Mouse (Mus musculus) telencephalon, adult 2 months (tissue): Measurements from ENCODE around the gene Nedd4.
A peak's percentile ranks its signal among the peaks of the same experiment; 100 is the strongest.
"Not testable (repeated sequence)": the region's sequence is repeated elsewhere in the genome, so short reads cannot be mapped to it uniquely, and the experiment has no call there.

Source experiments
- DNase-seq: peaks from one replicate; pipeline ENCODE4 v3.0.0-alpha.2; 2011; ENCODE audit warnings: low read depth, low spot score

Nedd4 gene

DNA sequence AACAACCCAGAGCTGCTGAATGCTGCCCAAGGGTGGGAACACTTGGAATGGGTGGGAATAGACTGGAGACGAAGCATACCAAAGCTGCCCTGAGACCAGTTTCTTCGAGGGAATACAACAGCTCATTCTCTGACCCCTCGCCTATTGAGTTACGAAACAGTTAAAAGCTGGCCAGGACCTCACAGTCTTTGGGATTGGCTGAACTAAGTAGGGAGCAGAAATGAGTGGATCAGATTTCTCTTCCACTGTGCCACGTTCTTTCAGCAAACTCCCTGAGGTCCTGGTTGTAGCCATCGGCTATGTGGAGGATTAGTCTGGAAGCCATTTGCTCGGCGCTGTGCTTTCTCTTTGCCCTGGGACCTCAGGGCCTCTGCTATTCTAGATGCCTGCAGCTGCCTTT lies 9.2 kb upstream of the Nedd4 start:
- no peak for DNase-seq

DNA sequence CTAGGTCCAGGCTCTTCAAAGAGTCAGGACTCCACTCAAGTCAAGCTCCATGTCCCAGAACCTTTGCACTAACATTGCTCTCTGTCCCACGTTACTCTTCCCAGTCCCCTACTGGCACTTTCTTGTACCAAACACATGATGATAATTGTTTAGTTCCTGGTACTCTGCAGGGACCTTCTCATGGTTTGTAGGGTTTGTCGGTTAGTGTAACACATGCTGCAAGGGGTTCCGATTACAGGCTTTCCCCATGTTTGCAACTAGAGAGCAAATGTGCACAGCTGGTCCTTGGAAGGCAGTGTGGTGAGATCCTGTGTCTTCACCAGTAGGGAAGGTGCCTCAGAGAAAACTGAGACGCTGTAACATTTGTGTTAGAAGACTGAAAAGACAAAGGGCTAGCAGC lies 8.6 kb upstream of the Nedd4 start:
- DNase-seq = no peak

DNA sequence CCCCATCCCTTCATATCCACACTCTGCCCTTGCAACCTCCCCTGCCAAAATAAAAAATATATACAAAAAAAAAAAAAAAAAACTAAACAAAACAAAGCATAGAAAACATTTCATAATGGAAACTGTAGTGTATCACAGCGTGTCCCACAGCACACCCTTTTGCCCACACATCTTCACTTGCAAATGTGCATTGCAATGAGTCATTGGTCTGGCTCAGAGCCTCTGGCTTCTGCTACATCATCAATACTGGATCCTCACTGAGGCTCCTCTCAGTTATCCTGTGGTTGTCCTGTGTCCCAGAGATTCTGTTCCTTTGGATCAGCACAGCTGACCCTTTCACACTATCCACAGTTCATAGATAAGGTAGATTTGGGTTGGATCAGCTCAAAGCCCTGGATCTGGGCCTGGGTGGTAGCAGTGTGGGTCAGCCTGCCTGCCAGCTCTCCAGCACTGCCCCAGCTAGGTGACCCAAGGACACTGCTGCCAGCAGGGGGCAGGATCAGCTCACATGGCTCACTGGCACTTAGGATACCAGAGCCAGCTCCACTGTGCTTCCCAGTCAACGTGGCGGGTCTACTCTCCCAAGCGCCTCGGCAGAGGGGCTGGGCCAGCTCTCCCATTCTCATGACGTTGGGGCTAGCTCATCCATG lies 7.4 kb upstream of the Nedd4 start:
- no peak for DNase-seq

DNA sequence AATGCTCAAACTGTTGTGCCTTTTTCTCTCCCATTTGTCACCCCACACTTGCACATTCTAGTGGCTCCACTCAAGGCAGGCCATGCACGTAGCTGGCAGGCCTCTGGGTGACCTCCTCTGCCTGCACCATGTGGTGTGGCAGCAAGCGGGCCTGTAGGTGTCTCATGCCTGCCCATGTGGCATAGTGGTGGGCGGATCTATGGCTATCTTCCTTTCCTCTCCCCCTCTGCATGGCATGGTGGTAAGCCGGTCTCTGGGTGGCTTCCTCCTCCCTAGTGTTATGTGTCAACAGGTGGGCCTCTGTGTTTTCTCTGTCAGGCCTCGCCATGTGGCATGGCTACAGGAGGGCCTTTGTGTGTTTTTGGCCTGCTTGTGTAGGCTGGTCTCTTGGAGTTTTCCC lies 6.5 kb upstream of the Nedd4 start:
- no peak for DNase-seq

DNA sequence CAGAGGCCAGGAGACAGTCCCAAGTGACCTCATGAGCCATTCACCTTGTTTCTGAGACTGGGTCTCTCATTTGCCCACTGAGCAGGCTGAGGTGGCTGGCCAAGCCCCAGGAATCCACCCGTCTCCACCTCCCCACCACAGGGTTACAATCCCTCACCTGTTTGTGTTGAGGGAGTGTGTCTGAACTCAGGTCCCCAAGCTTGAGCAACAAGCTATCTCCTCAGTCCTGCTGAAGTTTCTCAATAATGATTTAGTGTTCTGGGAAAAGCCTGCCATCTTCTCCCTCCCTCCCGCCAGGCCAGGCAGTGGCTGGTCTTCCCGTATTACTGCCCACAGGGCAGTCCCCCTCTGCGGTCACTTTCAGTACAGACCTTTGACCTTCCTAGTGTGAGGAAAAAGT lies 5.7 kb upstream of the Nedd4 start:
- no peak for DNase-seq

DNA sequence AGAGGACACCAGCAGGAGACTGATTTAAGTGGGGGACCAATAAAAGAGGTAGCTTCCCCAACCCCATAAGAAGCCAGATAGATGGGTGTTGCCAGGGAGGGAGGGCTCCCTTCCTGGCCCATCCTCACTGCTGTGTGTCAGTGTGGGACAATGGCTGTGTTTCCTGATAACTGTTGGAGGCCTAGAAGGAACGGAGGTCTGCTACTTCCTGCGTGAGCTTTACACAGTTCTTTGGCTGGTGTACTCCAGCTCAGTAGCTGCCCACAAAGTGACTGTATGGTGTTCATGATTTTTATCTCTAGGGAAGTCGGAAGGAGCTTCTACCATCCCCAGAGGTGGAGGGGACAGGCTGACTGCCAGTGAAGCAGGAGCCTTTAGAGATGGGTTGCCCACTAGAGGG lies 5.2 kb upstream of the Nedd4 start:
- DNase-seq = no peak

DNA sequence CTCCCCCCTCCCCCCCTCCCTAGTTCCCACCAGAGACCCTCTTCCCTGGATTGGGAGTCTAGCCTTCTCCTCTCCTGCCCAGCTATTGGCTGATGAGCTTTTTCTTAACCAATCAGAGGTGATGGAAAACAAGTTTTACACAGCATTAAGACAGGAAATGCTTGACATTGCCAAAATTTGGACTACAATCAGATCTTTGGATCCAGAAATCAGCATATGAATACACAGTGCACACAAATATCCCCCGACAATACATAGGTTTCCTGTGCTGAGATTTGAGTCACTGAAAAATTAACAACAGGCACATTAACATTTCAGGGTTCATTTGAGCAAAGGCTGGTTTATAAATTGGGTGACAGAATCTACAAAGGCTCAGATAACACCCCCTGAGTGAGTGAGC lies 4.5 kb upstream of the Nedd4 start:
- no peak for DNase-seq

DNA sequence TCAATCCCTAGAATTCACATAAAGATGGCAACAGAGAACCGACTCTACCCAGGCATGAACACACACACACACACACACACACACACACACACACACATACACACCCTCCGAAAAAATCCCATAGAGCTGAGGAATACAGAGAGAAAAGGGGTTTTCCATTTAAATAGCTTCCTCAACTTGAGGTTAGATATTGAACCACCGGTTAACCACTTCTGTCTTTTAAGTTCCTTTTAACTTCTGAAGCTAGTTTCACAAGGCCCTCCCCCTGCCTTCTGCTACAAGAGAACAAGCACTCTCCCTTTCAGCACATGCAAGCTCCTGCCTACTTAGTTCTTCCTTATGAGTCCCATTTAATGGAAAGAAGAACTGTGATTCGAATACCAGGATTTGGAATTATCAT lies 2.0 kb upstream of the Nedd4 start:
- no peak for DNase-seq

DNA sequence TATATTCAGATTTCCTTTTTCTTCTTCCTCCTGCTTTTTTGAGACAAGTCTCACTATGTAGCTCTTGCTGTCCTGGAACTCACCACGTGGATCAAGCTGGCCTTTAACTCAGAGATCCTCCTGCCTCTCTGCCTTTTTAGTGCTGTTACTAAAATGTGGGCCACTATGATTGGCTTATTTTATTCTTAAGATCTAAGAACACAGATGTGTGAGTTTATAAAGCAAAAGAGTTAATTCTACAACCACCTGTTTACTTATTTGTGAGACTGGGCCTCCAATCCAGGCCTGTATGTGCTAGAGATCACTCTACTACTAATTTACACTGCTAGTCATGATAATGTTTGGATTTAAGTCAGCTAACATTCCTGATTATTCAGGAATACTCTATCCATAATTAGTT lies 1.2 kb upstream of the Nedd4 start:
- no peak for DNase-seq

DNA sequence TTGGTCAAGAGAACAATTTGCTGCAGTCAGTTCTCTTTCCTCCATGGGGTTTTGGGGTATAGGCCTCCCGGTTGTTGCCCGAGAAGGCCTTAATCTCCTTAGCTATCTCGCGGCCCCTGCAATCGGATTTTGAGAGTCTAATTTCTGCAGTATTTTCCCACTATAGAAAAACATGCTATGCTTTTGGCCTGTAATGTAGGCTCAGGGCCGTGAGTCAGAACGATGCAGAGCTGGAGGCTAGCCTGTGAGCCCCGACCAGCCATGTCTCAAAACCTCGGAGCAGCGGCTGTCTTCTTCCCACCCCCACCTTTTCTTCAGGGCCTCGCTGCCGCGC lies 618 bp upstream of the Nedd4 start:
- DNase-seq = no peak

DNA sequence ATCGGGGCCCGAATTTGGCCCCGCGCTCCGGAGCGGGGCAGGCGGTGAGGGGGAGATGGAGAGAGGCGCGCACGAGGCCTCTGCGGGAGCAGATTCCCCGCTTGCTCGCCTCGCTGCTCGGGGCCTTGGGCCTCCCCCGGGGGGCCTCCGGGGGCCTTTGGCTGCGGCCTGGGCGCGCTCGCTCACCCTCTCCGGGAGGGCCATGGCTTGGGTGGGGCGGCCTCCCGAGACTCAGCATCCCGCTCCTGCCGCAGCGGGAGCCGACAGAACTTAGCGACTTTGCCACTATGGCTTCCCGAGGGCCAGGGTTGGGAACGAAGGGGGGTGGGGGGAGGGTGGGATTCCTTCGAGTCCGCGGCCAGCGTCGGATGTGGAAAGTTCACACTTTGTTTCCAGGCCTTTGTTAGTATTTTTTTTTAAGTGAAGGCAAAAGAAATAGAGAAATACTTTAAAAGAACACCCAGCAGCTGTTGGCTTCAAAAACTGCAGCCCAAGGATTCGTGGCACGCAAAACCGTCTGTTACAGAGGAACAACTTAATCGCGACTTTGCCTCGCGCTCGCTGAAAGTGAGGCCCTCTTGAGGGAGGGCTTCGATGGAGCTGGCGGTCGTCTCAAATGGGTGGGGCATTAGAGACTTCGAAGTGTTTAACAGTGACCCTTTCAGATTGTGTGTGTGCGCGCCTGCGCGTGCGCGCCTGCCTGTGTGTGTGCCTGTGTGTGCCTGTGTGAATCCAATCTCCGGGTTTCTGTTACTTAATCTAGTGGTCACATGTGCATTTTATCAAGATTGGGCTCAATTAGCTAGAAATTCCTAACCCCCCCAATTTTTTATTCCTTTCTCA lies 766 bp downstream of the Nedd4 start:
- DNase-seq = no peak

DNA sequence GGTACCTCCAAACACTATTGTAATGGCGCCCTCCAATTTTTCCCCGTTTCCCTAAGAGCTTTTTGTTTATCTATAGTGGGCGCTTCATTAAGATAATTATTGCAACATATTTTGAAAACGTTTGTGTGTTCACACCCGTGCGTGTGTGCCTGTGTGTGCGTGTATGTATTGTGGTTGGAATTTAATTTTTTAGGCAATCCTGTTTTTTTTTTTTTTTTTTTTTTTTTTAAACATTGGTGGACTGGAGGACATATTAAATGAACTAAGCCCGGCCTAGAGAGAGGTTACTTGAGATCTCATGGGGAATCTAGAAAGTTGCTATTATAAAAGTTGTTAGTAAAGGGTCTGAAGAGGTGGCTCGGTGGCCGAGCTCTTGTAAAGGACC lies 1.4 kb downstream of the Nedd4 start:
- DNase-seq = no peak

DNA sequence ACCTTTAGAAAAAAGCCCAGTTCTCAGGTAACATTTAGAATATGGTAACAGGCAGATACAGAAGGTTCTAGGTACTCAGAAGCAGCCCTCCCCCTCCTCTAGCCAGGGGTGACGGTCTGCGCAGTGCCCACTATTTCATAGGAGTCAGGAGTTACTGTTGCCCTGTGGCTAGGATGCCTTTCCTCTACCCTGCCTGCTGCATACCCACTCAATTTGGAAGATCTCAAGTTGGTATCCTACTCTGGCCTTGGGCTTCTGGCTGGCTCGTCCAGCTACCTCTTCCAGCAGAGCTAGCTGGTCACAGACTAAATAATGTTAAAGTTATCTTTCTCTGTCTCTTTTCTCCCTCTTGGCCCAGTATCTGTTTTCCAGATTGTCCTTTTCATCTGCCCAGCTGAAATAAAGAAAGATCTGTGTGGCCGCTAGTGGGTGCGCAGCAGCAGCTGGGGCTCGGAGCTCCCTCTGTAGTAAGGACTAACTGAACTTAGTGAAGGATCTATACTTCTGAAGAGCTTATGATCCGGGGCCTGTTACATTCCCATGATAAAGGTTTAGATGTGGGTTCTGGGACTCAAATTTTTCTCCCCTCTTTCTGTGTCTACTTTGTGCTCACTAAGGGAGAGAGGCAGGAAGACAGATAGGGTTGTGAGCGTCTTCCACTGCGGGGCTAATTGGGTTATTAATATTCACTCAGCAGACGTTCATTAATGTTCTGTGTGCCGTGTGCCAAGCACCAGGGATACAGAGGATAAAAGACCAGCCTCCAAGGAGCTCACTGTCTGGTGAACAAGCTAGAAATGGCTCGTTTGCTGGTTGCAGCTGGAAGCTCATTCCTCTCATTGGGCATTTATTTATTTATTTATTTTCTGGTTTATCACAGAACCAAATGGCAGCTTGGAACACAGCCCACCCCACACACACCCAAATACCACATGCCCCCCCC lies 2.5 kb downstream of the Nedd4 start:
- DNase-seq = no peak

DNA sequence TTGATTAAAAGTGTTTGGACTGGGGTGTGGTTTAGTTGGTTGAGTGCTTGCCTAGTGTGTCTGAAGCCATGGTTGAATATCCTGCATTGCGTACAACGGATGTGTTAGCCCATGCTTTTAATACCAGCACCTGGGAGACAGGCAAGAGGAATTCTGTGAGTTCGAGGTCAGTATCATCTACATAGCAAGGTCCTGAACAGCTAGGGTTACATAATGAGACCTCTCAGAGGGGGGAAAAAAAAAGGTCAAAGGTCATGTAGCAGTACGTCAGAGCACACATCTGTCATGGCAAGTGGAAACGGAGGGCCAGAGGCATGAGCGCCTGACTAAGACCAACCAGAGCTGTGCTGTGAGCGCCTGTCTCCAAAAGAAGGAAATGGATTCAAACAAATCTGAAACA lies 3.4 kb downstream of the Nedd4 start:
- no peak for DNase-seq

DNA sequence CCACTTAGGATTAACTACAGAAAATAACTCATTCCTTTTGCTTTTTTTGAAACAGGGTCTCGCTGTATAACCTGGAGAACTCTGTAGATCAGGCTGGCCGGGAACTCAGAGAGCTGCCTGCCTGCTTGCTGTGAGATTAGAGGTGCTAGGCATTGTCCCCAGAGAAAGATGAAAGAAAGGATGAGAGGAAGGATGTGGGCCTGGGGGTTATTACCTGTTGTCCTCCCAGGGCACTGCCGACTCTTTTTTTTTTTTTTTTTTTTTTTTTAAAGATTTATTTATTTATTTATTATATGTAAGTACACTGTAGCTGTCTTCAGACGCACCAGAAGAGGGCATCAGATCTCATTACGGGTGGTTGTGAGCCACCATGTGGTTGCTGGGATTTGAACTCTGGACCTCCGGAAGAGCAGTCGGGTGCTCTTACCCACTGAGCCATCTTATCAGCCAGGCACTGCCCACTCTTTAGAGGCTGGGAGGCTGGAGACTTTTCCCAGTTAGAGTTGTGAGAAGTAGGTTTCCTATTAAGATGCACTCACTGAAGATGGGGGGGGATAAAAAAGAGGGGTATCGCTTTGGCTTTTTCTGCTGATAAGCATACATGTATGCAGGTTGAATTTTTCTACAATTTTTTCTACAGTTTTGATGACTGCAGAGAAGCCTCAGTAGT lies 4.3 kb downstream of the Nedd4 start:
- not testable (repeated sequence) for DNase-seq

DNA sequence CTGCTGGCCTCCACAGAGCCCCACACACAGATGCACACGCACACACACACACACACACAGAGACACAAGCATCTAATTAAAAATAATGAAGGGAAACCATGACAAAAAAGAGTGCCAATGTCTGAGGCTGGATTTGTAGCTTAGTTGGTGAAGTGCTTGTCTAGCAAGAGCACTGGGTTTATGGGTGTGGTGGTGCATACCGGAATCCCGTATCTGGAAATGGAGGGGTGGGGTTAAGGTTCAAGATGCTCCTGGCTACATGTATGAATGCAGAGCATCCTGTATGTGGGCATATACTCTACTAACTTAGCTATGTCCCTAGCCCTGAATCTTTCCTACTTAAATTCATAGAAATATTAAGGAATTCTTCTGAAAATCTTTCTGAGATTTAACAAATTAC lies 5.0 kb downstream of the Nedd4 start:
- no peak for DNase-seq

DNA sequence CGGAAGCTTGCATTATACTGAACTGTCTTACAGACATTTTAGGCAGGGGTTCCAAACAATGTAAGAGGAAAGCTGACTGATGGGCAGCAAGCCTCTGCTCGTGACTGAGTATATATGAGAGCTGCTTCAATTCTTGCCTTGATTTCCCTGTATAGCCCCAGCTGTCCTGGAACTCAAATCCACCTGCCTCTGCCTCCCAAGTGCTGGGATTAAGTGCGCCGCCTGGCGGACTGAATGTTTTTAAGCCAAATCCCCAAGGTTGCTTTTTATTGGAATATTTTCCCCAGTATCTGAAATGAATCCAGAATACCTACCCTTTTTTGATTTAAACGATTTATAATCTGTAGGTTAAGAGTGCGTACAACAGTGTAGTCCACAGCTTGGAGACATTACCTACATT lies 7.2 kb downstream of the Nedd4 start:
- DNase-seq = no peak

DNA sequence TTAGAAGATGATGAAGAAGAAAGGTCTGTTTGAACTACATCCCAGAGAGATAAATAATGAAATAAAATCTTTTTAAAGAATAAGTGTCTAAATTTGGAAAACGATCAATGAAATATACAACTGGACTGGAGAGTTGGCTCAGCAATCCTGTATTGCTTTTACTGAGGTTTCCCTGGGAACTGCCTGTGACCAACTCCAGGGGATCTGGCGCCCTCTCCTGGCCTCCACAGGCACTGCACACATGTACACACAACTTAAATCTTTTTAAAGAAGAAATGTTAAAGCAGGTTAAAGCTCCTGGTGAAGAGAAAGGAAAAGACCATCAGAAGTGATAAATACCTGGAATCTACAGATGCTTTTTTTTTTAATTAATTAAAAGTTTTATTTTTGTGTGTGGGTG lies 10.2 kb downstream of the Nedd4 start:
- no peak for DNase-seq

DNA sequence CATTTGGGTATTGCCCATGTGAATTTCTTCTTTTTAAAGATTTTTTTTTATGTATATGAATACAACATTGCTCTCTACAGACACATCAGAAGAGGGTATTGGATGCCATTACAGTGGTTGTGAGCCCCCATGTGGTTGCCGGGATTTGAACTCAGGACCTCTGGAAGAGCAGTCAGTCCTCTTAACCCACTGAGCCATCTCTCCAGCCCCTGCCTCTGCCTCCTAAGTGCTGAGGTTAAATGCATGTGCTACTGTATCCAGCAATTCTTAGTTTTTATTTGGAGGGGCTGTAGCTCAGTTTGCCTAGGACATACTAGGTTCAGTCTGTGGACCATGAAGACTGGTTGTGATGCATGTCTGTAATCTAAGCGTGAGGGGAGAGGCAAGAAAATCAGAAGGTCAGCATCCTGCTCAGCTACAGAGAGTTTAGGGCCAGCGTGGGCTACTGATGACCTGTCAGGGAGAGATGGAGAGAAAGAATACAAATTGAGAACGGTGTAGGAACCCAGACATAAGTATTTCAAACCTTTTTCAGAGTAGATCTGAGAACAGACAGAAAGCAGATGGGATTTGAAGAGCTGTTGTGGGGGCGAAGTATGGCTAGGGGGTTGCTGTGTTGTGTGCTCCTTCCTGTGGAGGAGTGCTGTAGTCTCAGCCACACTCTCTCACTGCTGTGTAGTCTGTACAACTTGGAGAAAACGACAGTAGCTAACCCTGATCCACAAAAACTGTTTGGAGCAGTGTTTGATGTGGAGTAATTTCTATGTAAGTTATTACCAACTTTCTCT lies 13.0 kb downstream of the Nedd4 start:
- DNase-seq = peak; percentile 82

DNA sequence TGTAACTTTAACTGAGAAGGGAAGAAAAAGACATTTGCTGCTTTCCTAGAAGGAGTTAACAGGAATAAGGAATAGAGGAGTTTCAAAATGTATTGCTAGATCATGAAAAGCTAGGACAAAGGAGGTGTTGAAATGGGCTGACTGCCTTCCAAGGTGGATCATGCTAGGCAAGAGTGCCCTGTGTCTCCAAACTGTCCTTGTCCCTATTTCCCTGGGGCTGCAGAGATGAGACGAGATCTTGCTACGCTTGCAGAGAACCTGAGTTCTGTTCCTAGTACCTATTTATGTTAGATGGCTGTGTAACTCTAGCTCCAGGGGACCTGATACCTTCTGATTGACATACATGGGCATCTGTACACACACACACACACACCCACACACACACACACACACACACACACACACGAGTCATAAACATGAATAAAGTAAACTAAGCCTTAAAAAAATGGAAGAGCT lies 13.6 kb downstream of the Nedd4 start:
- DNase-seq = no peak

DNA sequence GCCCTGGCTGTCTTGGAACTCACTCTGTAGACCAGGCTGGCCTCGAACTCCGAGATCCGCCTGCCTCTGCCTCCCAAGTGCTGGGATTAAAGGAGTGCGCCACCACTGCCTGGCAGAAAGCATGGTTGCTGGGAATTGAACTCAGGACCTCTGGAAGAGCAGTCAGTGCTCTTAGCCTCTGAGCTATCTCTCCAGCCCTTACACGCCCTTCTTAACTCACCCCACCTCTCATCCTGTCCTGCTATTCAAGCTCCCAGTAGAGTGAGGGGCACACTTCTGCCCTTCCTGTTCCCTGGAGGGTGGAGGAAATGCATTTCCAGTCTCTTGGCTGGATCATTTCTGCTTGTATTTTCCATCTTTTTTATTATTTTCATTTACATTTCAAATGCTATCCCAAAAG lies 15.5 kb downstream of the Nedd4 start:
- DNase-seq = no peak
